Mouse (Mus musculus): ENCODE results near the gene Cyb5d2.

Cyb5d2 gene

DNA sequence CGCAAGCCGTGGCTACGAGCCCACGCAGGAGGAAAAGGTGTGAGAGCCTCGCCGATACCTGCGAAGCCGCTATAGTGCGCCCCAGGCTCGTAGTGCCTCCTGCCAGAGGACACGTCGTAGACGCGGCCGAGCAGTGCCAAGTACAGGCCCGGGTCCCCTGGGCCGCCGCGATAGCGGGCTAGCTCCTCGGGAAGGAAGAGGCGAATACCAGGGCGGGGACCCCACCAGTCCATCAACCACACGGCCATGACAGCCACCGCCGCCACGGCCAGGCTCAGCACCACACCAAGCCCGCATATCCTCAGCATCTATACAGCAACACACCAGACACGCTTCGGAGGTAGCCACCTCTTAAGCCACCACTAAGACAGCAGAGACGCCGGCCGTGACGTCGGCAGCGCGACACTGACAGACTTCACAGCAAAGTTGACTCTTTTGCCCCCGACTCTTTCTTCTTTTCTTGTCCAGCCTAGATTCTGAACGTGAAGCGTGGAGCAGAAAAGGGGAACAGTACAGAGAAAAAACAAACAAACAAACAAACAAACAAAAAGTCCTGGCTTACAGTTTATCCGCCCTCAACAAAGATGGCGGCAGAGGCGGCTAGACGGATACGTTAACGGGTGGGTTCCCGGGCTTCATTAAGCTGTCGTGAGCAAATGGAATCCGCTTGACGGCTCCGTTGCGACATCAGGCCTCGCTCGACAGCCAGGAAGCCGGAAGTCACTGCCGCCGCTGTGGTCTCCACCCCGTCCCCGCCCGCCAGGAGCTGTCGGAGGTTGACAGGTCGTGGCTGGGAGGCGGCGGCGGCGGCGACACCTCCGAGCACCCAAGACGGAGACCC lies at the start of gene Cyb5d2, which contains the start of gene Zzef1:
Gene Cyb5d2, minus strand, starts transcription at position 688 of the 841 bp plus-strand sequence.
Gene Zzef1, plus strand, starts transcription at position 772 of the 841 bp plus-strand sequence.
- peak; percentile 85 to 88 for DNase-seq (ENCODE audit: low read depth in 1 of 2, low spot score in 2 of 2)

DNA sequence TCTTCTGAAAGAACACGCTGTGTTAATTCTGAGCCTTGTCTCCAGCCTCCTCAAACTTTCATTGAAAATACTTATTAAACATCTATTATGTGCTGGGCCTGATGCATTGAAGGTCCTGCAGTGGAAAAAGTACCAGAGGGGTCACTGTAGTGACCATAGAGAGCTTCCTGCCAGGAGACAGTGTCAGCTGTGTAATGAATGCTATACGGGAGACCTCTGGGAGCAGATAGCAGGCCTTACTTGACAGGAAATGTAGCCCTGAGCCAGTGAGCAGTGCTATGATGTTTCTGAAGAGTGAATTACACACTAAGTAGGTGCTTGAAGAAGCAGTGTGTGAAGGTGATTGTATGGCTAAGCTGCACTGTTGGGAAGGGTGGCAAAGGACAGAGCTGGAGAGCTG lies 49.6 kb upstream of the Cyb5d2 start:
- no peak for DNase-seq (ENCODE audit: low read depth in 1 of 2, low spot score in 2 of 2)

DNA sequence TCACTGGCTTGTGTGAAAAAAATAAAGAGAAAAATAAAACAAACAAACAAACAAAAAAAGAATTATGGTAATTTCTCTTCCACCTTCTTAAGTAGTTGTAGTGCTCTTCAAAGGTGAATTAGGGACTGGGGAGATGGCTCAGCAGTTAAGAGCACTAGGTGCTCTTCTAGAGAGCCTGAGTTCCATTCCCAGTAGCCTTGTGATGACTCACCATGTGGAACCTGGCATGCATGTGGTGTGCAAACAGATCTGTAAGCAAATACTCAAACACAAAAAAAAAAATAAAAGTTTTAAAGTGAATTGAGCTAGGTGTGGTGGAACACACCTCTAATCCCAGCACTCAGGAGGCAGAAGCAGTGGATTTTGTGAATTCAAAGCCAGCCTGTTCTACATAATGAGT lies 47.6 kb upstream of the Cyb5d2 start:
- no peak for DNase-seq (ENCODE audit: low read depth in 1 of 2, low spot score in 2 of 2)

DNA sequence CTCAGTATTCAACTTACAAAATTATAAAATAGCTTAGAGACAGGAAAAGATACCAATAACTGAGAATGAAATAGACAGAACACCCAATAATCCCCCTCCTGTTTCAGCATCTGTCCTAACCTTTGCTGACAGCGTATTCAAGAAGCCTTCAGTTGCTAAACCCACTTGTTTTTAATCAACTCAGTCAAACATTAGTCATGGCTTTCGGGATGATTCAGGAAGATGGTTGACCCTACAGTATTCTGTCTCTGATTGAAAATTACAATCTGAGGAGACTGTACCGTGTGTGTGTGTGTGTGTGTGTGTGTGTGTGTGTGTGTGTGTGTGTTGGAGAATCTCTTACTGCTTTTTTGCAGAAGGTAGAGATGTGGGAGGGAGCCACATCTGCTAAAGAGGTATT lies 46.8 kb upstream of the Cyb5d2 start:
- DNase-seq (ENCODE audit: low read depth in 1 of 2, low spot score in 2 of 2): no peak

DNA sequence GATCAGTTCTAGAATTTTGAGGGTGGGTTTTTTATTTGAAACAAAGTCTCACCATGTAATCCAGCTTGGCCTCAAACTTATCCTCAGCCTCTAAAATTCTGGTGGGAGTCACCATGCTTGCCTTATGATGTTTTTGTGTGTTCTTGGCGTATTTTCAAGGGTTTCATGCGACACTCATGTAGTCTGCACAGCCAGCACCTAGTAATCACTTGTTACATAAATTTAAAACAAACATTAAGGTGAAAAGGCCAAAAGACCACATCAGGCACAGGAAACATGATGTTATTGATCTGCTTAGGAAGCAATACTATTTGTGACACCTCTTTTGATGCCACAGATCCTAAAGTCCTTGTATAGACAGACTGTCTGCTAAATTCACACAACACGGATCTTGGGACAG lies 33.9 kb upstream of the Cyb5d2 start:
- DNase-seq (ENCODE audit: low read depth in 1 of 2, low spot score in 2 of 2): no peak

DNA sequence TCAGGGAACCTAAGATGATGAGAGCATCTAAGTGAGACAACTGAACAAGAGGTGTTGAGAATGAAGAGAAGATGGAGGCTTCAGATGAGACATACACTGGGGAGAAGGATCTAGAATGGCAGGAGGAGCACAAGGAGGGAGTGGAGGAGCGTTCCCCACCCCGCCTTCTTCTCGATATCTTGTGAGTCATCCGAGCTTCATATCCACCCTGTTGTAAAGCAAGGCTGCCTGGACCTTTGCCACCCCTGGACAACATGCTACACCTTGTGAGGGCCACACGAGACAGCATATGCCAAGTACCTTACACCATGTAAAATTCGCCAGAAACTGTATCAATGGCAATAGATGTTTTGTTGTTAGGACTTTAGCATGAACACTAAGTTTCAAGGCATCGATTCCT lies 25.1 kb upstream of the Cyb5d2 start:
- no peak for DNase-seq (ENCODE audit: low read depth in 1 of 2, low spot score in 2 of 2)

DNA sequence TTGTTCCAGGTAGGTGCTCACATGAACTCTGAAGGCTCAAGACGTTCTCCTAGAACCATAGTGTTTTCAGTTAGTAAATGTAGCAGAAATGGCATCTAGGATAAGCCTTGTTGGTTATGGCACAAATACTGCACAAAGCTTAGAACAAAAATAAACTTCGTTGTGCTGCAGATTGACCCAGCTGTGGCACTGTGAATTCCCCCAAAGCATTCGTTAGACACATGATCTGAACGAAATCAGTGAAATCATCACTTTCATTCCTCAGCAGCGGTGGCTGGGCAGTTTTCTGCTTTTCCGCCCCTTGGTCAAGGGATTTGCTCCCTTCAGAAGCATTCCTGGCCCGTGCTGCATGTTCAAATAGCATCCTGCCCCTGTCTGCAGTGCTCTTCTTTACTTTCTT lies 22.1 kb upstream of the Cyb5d2 start:
- DNase-seq (ENCODE audit: low read depth in 1 of 2, low spot score in 2 of 2): no peak

DNA sequence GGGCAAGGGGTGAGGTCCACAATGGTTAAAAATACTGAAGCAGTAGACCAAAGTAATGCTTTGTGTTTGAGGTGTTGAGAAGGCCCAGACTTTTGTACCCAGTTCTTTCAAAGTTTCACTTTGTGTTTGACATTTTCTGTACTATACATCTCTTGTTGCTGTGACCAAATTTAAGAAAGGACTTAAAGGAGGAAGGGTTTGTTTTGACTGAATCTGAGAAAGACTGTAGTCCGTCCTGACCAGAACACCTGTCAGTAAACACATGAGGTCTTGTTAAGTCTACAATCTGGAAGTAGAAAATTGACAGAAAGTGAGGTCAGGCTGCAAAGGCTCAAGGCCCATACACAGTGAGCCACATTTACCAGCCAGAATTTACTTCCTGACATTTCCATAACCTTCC lies 20.9 kb upstream of the Cyb5d2 start:
- no peak for DNase-seq (ENCODE audit: low read depth in 1 of 2, low spot score in 2 of 2)

DNA sequence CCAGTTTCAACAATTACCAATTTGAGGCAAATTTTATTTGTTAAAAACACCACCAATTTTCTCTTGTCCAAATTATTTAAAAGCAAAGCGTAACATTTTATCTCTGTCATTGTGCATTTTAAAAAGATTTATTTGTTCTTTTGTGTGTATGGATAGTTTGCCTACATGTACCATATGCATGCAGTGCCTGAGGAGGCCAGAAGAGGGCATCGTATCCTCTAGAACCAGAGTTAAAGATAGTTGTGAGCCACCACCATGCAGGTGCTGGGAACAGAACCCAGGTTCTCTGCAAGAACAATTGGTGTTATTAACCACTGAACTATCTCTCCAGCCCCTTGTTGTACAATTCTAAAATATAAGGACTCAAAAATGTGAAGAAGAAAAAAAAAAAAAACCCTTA lies 18.2 kb upstream of the Cyb5d2 start:
- no peak for DNase-seq (ENCODE audit: low read depth in 1 of 2, low spot score in 2 of 2)

DNA sequence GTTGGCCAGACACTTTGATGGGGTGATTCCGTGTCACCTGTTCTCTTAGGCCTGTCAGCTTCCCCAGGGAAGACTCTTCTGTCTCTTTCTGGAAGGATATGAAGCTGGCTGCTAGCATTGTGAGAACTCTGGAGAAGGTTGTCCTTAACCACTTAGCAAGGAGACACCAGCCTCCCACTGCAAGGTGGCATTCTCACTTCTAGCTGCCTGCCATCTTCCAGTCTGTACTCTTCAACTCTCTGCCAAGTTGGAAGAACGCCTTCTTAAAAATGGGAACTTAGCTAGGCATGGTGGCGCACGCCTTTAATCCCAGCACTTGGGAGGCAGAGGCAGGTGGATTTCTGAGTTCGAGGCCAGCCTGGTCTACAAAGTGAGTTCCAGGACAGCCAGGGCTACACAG lies 17.7 kb upstream of the Cyb5d2 start:
- DNase-seq (ENCODE audit: low read depth in 1 of 2, low spot score in 2 of 2): no peak

DNA sequence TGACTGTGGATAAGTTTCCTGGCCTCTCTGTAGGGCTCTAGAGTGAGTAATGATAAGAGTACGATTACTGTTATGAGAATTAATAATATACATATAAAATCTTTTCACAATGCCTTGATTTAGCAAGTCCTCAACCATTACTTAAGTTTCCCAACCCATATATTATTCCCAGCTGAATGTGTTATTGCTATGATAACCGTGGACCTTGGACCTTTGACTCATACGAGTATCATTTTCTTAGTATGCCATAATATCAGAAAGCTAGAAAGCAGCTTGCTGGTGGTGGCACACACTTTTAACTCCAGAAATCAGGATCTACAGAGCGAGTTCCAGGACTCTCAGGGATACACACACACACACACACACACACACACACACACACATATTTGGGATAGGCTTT lies 12.1 kb upstream of the Cyb5d2 start:
- no peak for DNase-seq (ENCODE audit: low read depth in 1 of 2, low spot score in 2 of 2)

DNA sequence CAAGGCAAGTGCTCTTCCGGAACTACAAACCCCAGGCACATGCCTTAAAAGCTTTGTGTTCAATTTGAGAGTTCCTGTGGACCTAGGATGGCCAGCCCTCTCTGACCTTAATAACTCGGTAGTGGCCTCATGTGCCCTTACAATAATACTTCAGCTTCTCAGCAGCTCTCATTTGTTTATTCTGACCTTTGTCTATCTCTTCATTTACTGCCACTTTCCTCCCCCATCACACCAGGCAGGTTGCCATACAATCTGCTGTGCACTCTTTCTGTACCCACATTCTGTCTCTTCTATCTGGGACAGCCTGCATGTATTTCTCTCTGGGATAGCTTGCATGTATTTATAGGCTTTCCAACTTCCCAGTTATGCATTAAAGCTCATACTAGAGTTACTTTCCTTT lies 10.6 kb upstream of the Cyb5d2 start:
- DNase-seq (ENCODE audit: low read depth in 1 of 2, low spot score in 2 of 2): no peak

DNA sequence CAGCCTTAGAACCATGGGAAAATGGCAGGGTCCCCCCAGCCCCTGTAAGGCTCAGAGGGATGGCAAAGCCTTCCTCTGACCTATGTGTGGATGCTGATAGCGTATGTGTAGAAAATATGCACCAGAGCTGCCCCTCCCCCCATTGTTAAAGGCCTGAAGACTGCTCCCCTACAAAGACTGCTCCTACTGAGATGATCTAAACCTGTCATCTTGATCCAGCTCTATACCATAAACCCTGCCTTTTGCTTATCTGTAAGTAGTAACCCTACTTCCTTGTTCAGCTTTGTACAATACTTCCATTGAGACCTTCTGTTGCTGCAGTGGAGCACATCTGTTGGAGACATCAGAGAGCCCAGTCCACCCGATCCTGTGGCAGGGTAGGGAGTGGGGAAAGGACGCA lies 9.3 kb upstream of the Cyb5d2 start:
- DNase-seq (ENCODE audit: low read depth in 1 of 2, low spot score in 2 of 2): no peak

DNA sequence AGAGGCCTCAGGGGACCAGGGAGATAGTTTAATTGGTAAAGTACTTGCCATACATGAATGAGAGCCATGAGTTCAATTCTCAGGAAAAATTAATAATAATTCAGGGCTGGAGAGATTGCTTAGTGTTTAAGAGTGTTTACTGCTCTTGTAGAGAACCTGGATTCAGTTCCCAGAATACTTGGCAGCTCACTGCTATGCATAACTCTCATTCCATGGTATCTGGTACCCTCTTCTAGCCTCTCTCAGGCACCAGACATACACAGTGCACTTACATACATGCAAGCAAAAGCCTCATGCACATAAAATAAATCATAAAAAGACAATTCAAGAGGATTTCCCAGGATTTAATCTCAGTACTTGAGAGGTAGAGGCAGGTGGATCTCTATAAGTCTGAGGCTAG lies 8.6 kb upstream of the Cyb5d2 start:
- DNase-seq (ENCODE audit: low read depth in 1 of 2, low spot score in 2 of 2): no peak

DNA sequence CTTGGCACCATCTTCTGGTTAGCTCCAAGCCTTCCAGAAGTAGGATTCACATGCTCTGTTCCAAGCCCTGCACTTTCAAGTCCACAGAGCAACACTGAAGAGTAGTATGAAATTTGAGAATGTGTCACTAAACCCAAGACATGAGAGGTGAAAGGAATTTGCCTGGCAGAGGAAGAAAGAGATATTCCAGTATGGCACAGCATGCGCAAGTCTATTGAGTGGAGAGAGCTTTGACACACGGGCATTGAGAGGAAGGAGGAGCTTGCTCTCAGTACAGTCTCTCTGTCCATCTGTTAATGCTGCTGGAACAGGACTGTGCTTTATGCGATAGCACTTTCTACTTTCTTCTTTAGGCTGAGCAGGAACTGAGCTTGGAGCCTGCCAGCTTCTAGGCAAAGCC lies 7.1 kb upstream of the Cyb5d2 start:
- DNase-seq (ENCODE audit: low read depth in 1 of 2, low spot score in 2 of 2): no peak

DNA sequence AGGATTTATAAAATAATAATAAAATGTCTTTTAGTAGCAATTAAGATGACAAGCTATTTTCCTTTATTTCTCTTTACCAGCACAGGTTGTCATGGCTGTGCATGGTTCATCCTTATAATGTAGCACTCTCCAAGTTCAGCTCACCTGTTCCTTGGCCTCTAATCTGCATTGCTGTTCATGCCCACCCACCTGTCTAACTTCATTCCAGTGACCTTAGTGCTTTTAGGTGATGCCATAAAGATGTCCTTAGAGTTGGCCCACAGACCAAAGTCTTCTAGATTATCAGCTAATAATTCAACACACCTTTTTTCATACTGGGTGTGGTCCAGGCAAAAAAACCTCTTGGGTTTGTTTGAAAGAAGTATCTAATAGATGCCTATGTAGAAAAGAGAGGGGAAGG lies 5.2 kb upstream of the Cyb5d2 start:
- DNase-seq (ENCODE audit: low read depth in 1 of 2, low spot score in 2 of 2): no peak

DNA sequence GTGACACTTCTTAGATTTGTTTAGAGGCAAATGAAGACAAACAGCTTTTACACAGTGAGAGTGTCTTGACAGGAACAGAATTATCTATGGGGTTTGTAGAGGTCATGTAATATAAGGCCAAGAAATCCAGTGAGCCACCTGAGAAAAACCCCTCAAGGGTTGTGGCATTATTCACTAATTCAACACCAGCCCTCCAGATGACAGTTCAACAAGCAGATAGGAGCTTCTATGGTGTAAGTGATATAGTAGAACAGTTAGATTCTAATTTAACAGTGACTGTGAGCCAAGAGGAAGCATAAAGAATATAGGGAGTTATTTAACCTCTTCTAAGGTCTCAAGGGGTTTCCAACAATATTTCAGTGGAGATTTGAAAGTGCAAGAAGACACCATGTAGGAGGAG lies 2.2 kb upstream of the Cyb5d2 start:
- no peak for DNase-seq (ENCODE audit: low read depth in 1 of 2, low spot score in 2 of 2)

DNA sequence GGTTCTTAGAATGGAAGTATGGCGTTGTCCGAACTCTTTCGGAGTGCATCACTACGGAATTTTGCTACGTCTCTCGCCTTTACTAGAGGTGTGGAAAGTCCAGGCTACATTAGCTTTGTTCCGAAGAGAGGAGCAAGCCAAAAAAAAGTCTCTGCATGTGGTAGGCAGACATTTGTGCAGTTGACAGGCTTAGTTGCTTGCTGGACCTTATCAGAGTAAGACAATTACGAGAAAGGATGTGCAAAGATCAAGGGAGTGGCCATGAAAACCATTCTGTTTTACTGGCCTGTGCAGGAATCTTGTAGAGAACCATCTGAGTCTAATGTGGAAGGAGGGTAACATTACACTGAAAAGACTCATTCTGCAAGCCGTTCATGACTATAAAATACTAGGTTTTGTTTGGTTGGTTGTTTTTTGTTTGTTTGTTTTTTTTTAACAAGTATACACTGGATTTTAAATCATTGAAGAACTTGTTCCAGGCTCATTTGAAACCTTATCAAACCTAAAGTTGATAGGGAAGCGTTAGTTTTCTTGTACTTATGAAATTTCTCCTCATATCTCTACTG lies 914 bp upstream of the Cyb5d2 start:
- no peak for DNase-seq (ENCODE audit: low read depth in 1 of 2, low spot score in 2 of 2)

DNA sequence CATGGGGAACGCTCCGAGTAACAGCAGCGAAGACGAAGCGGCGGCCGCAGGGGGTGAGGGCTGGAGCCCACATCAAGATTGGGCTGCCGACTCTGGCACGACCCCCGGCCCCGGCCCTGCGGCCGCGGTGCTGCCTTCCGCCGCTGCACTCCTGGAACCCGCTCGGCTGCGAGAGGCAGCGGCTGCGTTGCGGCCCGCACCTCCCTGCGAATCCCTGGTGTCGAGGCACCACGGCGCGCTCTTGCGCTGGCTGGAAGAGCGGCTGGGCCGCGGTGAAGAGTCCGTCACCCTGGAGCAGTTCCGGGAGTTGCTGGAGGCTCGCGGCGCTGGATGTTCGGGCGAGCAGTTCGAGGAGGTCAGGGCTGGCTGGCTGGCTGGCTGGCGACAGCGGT lies 350 bp upstream of the Cyb5d2 start:
- no peak for DNase-seq (ENCODE audit: low read depth in 1 of 2, low spot score in 2 of 2)

DNA sequence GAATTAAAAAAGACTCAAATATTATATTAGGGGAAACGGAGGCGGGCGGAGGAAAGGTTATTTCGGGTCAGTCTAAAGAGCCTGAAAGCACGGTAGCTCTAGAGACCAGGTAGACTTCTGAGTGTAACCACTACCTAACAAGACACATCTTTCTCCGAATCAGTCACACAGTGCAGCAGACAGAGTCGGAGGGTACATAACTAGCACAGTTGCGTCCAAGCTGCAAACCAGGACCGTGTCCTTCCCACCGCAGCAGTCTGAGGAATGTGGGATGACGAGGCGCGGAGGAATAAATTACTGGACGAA lies 840 bp downstream of the Cyb5d2 start:
- DNase-seq (ENCODE audit: low read depth in 1 of 2, low spot score in 2 of 2): no peak

DNA sequence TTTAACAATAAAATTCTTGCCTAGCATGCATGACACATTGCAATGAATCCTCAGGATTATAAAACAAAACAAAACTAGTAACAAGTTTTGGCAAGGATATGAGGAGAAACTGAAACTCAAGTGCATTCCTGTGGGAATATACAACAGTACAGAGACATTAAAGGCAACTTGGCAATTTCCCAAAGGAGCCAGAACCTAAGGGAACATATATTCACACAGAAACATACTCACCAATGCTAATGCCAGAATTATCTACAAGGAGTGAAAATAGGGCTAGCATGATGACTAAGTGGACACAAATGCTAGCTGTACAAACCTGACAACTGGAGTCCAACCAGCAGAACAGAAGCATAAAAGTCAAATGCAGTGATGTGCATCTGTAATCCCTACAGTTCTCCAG lies 3.9 kb downstream of the Cyb5d2 start:
- no peak for DNase-seq (ENCODE audit: low read depth in 1 of 2, low spot score in 2 of 2)

DNA sequence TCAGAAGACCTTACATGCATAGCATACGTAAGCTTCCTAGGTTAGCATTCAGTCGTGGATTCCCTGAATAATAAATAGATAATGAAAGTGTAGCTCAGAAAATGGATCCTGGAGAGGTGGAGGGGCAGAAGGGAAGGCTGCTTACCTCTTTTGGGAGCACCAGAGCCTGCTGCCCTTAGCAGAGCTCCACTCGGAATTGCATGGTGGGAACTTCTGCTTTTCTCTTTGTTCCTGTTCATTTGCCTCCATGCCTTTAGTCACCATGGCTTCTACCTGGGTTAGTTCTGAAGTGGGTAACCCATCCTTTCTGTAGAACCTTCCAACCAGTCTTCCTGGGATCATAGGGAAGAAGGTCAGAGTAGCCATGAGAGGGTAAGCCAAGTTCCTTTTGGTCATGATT lies 13.4 kb downstream of the Cyb5d2 start:
- DNase-seq (ENCODE audit: low read depth in 1 of 2, low spot score in 2 of 2): no peak

DNA sequence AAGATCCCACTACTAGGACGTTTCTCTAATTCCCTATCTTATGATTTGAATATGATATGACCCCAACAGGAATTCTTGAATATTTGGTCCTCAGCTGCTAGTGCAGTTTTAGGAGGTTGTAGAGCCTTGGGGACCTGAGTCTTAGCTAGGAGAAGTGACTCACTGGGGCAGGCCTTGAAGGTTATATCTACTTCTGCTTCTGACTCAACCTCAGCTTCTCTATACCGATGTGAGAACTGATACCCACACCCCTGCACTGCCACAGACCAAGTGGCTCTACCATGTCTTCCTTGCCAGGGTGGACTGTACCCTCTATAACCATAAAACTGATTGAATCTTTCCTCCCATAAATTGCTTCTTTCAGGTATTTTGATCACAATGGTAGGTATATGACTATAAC lies 13.8 kb downstream of the Cyb5d2 start:
- peak; percentile 24 to 33 for DNase-seq (ENCODE audit: low read depth in 1 of 2, low spot score in 2 of 2)
